8 mouse cellular contexts compared by ENCODE assay signal in the genomic region with DNA sequence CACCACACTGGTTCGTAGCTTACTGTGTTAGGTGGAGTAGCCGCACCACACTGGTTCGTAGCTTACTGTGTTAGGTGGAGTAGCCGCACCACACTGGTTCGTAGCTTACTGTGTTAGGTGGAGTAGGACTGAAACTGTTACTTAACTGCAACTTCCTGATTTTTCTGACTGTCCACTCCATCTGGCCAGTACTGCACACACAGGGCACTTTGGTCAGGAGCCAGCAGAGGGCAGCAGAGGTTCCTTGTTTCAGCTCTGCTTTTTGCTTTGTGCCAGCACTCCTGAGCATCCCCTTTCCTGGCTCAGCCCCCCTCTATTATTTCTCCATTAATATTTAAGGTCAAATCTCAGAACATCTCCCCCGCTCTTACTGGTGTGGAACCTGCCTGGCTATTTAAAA.
DNase-seq lines count a peak whose midpoint lies in the region; ATAC-seq and TF ChIP-seq lines count a peak whose summit lies in the region.

No protein-coding gene starts in this region.

- DNase-seq in brain, embryonic 14.5 days (ENCODE audit: low read depth), result peak; percentile 61
- peak; percentile 74 to 90 for DNase-seq in layer of hippocampus, adult 2 months (ENCODE audit: low spot score in 2 of 2)
- DNase-seq in lung, embryonic 14.5 days, result peak; percentile 86
- peak; percentile 43 for DNase-seq in ovary, postnatal 10 days (ENCODE audit: low spot score)
- DNase-seq in thymus, postnatal 0 days (ENCODE audit: low spot score), result peak; percentile 12

- H3K27ac ChIP-seq in forebrain, embryonic 13.5 days, result no peak overlapping the region
- no peak overlapping the region for H3K27ac ChIP-seq in layer of hippocampus, adult 2 months
- H3K27ac ChIP-seq in lung, embryonic 14.5 days (ENCODE audit: low read depth), result no peak overlapping the region

- no peaks in the 10 kb centered on the region for H3K27me3 ChIP-seq in C2C12 (ENCODE audit: control insufficient read depth, insufficient read depth, insufficient read length)
- H3K27me3 ChIP-seq in forebrain, embryonic 13.5 days, result no peaks in the 10 kb centered on the region
- H3K27me3 ChIP-seq in lung, embryonic 14.5 days (ENCODE audit: insufficient read depth, low read length), result no peaks in the 10 kb centered on the region

- peak; percentile 82 for TF ChIP-seq CTCF in C2C12 (IDR thresholded peaks at IDR 0.05; ENCODE audit: control insufficient read depth, insufficient read depth, insufficient read length)
- peak; percentile 86 for TF ChIP-seq CTCF in brain, embryonic 14.5 days (IDR thresholded peaks at IDR 0.05; ENCODE audit: borderline replicate concordance, extremely low read depth, insufficient read depth, insufficient read length)
- peak; percentile 87 for TF ChIP-seq CTCF in layer of hippocampus, adult 2 months (conservative IDR thresholded peaks at IDR 0.05)
- peak; percentile 82 for TF ChIP-seq CTCF in lung, embryonic 14.5 days (IDR thresholded peaks at IDR 0.05; ENCODE audit: low read depth)

- H3K36me3 ChIP-seq in C2C12 (ENCODE audit: control insufficient read depth, insufficient read depth), result no peaks in the 10 kb centered on the region
- no peaks in the 10 kb centered on the region for H3K36me3 ChIP-seq in forebrain, embryonic 13.5 days (ENCODE audit: poor library complexity, severe bottlenecking)
- H3K36me3 ChIP-seq in lung, embryonic 14.5 days (ENCODE audit: insufficient read depth), result no peaks in the 10 kb centered on the region

- H3K4me1 ChIP-seq in forebrain, embryonic 13.5 days, result no peaks in the 10 kb centered on the region
- no peaks in the 10 kb centered on the region for H3K4me1 ChIP-seq in lung, embryonic 14.5 days (ENCODE audit: insufficient read depth)

- no peaks in the 10 kb centered on the region for H3K79me3 ChIP-seq in C2C12 (ENCODE audit: low read depth)

- H3K9ac ChIP-seq in forebrain, embryonic 13.5 days, result no peak overlapping the region
- no peak overlapping the region for H3K9ac ChIP-seq in lung, embryonic 14.5 days

- no peak overlapping the region for H3K4me2 ChIP-seq in forebrain, embryonic 13.5 days
- H3K4me2 ChIP-seq in lung, embryonic 14.5 days, result no peak overlapping the region

- no peaks in the 10 kb centered on the region for H3K79me2 ChIP-seq in C2C12 (ENCODE audit: control insufficient read depth, insufficient read depth)

- TF ChIP-seq POLR2A in brain, embryonic 14.5 days (IDR thresholded peaks at IDR 0.05; ENCODE audit: borderline replicate concordance, extremely low read depth, insufficient read depth, insufficient read length, poor library complexity, severe bottlenecking), result no peak

- no peak overlapping the region for H3K4me3 ChIP-seq in C2C12 (ENCODE audit: insufficient read depth, poor library complexity, severe bottlenecking)
- no peak overlapping the region for H3K4me3 ChIP-seq in forebrain, embryonic 13.5 days
- H3K4me3 ChIP-seq in layer of hippocampus, adult 2 months, result no peak overlapping the region
- H3K4me3 ChIP-seq in lung, embryonic 14.5 days (ENCODE audit: low read depth, low read length), result no peak overlapping the region

- WGBS in forebrain, embryonic 13.5 days, result 75% methylated on average over 6 of the region's 6 CpGs
- 72% methylated on average over 6 of the region's 6 CpGs for WGBS in lung, embryonic 14.5 days

- ATAC-seq in forebrain, embryonic 13.5 days, result peak; percentile 82
- peak; percentile 97 to 98 for ATAC-seq in hematopoietic stem cell, adult 5-6 weeks (replicated peaks in 1 of 2; ENCODE audit: insufficient read depth in 1 of 2, low FRiP score in 2 of 2, low TSS enrichment in 1 of 2, low read depth in 1 of 2, poor library complexity in 2 of 2, severe bottlenecking in 2 of 2)
- peak; percentile 66; the same call in 1 of the 2 replicates for ATAC-seq in lung, embryonic 14.5 days (ENCODE audit: insufficient read depth)

- no peaks in the 10 kb centered on the region for H3K9me3 ChIP-seq in forebrain, embryonic 13.5 days (replicated peaks)
- H3K9me3 ChIP-seq in lung, embryonic 14.5 days (ENCODE audit: low read depth, low read length), result no peaks in the 10 kb centered on the region

- no peak overlapping the region for H3ac ChIP-seq in C2C12 (ENCODE audit: control insufficient read depth, insufficient read length, low read depth)

TF ChIP-seq in C2C12, 6 proteins besides CTCF, POLR2A, EP300 and RAD21:
- no peak for TF ChIP-seq USF1 (IDR thresholded peaks at IDR 0.05; ENCODE audit: low read depth)
- no peak for TF ChIP-seq MYOD1 (IDR thresholded peaks at IDR 0.05; ENCODE audit: control insufficient read depth, insufficient read length, low read depth)
- TF ChIP-seq FOSL1 (IDR thresholded peaks at IDR 0.05; ENCODE audit: insufficient read depth, low read length, poor library complexity, severe bottlenecking), result no peak
- TF ChIP-seq MYOG (IDR thresholded peaks at IDR 0.05; ENCODE audit: control insufficient read depth, extremely low read depth, insufficient read length), result no peak
- no peak for TF ChIP-seq CEBPB (IDR thresholded peaks at IDR 0.05; ENCODE audit: low read depth)
- TF ChIP-seq MAX (IDR thresholded peaks at IDR 0.05), result no peak

Comparison
In these comparisons a context has a peak if more than half of its experiments do, and no peak if none do; other contexts are left out.
1. DNase-seq: peak in every context shown above with its lines; median percentile 86 in lung, embryonic 14.5 days; 82 in layer of hippocampus, adult 2 months; 61 in brain, embryonic 14.5 days; 43 in ovary, postnatal 10 days; 12 in thymus, postnatal 0 days.